Mouse (Mus musculus) liver, adult 2 months (tissue): ENCODE results near the gene Sh3yl1.

Source experiments
- CTCF ChIP-seq: fragments of 200-500 bp; IDR thresholded peaks from 2 replicates; pipeline ENCODE4 v1.5.1; 2011; ENCODE audit warnings: low read depth, low read length, control low read depth
- POLR2A ChIP-seq: fragments of 200-500 bp; IDR thresholded peaks from 2 replicates; pipeline ENCODE4 v1.6.1; 2011; ENCODE audit warnings: low read length, control low read depth; ENCODE audit not compliant: insufficient read depth; ENCODE audit errors: extremely low read depth

DNA sequence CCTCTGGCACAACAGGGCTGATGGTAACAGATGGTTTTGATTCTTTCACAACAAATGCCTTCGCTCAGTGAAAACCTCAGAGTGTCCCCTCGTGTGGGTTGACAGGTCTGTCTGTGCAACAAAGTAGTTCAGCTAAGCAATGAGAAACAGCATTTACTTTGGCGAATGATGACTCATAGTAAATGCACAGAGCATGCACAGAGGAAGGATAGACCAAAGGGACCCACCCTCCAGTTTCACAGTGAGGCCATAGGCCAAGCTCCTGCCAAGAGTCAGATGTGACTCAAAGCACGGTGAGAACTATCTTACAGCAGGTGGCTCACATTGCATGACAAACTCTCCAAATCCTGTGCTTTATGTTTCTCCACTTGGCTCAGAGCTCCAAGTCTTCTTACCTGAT, 45.7 kb upstream of the Sh3yl1 start:
- TF ChIP-seq CTCF (no peak), POLR2A (no peak)
